Mouse (Mus musculus) ES-E14 (cell line): ENCODE measurements around the gene Pgm2.

Experiments
- CHD2 ChIP-seq: IDR thresholded peaks from 2 replicates; pipeline ENCODE4 v1.6.1; 2014; ENCODE audit warnings: mild to moderate bottlenecking, low read depth, low read length, inconsistent platforms
- HCFC1 ChIP-seq: IDR thresholded peaks from 2 replicates; pipeline ENCODE4 v1.6.1; 2012; ENCODE audit warnings: low read length, inconsistent platforms, borderline replicate concordance; ENCODE audit not compliant: insufficient read depth

DNA sequence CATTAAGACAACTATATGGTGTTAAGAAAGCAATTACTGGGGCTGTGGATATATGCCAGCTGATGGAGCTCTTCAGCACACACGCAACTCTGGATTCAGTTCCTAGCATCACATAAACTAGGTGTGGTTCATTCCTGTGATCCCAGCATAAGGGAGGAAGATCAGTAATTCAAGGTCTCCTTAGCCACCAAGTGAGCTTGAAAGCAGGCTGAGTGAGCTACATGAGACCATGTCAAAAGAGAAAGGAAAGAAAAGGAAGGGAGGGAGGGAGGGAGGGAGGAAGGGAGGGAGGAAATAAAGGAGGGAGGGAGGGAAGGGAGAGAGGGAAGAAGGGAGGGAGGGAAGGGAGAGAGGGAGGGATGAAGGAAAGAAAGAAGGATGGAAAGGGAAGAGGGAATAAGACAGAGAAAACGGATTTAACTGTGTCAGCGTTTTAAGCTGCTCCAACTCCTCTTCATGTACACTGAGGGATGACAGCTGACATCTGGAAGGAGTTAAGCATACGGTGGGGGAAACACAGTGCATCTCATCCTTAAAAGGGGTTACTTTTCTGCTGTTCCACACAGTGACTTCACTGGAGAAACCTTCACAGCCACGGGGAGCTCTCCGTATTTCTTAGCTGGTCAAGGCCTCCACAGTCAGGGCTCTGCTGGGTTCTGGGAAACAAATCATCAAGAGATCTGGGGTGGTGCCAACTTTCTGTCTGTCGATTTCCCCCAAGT lies 13.8 kb upstream of the Pgm2 start:
- TF ChIP-seq CHD2: no peak
- TF ChIP-seq HCFC1: no peak
